Mouse (Mus musculus) embryonic fibroblast, embryonic 13.5 days (primary cell): Measurements from ENCODE around the gene Mesp1. TPM values are rescaled to one million over a fixed set of nuclear protein-coding genes. Genes with fewer than 3 reads are reported as not detected.

ENCODE experiments used
- H3K27ac ChIP-seq: 2 replicates; pipeline ENCODE4 v1.5.1; 2012; ENCODE audit warnings: low read length, control low read depth, inconsistent platforms; ENCODE audit not compliant: insufficient read depth
- H3K4me1 ChIP-seq: 2 replicates; pipeline ENCODE4 v1.6.1; 2011; ENCODE audit warnings: low read length; ENCODE audit not compliant: control insufficient read depth, insufficient read depth
- H3K4me3 ChIP-seq: 2 replicates; pipeline ENCODE4 v1.5.1; 2011; ENCODE audit warnings: mild to moderate bottlenecking, control low read depth, low read length; ENCODE audit not compliant: insufficient read depth
- CTCF ChIP-seq: IDR thresholded peaks from 2 replicates; pipeline ENCODE4 v1.5.1; 2011; ENCODE audit warnings: mild to moderate bottlenecking, control low read depth, low read length, moderate library complexity, borderline replicate concordance; ENCODE audit not compliant: insufficient read depth
- POLR2A ChIP-seq: IDR thresholded peaks from 2 replicates; pipeline ENCODE4 v1.6.1; 2011; ENCODE audit warnings: low read depth, mild to moderate bottlenecking, control low read depth, low read length, moderate library complexity
- polyA plus RNA-seq: library from polyadenylated mRNA; stranded (reverse); fragments of >200 nt; gene quantifications from 2 replicates; pipeline ENCODE4 v1.2.4, GENCODE M21; 2011; ENCODE audit warnings: low read depth; ENCODE audit not compliant: missing spikeins, insufficient read length

Gene Mesp1
- polyA plus RNA-seq, 1 experiment = not detected

DNA sequence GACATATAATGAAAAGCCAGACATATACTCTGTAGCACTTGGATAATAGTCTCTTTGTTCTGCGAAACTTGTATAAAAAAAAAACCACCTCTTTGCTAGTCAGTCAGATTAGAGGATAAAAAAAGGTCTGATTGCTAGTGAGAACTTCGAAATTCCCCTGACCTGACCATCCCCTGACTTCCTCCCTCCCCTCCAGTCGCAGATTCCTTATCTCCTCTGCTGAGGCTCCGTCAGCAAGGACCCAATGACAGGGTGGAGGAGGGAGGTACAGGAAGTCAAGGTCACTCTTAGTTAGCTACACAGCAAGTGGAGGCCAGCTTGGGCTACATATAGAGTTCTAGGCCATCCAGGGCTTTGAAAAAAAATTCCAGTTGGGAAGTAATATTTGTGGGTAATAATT, 25.9 kb upstream of the Mesp1 start:
- no peak for TF ChIP-seq CTCF
- TF ChIP-seq POLR2A = no peak
- Histone ChIP-seq H3K4me3 (no peak overlapping the region), H3K4me1 (no peaks in the 10 kb centered on the region), H3K27ac (no peak overlapping the region)

- Histone ChIP-seq H3K27ac (no peak overlapping the region), H3K4me1 (no peaks in the 10 kb centered on the region), H3K4me3 (no peak overlapping the region)
- TF ChIP-seq CTCF = no peak
- no peak for TF ChIP-seq POLR2A
Observed at GRCm38 (mm10) chr7:79818321-79818720, 24.7 kb upstream of the Mesp1 start.

DNA sequence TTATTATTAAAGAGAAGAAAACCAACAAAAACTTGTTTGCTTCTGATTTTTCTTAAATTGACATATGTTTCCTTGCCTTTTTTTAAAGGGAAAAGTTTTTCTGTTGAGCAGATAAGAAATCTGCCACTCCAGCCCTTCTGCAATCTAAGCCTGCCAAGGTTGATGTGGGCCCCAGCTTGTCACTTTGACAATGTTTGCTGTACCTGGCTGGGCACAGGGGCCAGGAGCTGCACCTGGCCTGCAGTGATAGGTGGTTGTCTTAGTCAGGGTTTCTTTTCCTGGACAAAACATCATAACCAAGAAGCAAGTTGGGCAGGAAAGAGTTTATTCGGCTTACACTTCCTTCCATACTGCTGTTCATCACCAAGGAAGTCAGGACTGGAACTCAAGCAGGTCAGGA, 19.8 kb upstream of the Mesp1 start:
- no peak for TF ChIP-seq CTCF
- TF ChIP-seq POLR2A = no peak
- H3K4me3 ChIP-seq = no peak overlapping the region
- no peaks in the 10 kb centered on the region for H3K4me1 ChIP-seq
- H3K27ac ChIP-seq = no peak overlapping the region

GRCm38 (mm10) chr7:79810611-79811506, 17.3 kb upstream of the Mesp1 start, which contains the start of gene Mesp2:
Gene Mesp2 (plus strand): TSS chr7:79810727.
- Histone ChIP-seq H3K27ac (no peak within 1 kb of the TSS), H3K4me3 (no peak within 1 kb of the TSS; the same call in 1 of the 2 replicates), H3K4me1 (no peaks in the 10 kb centered on the region)
- TF ChIP-seq POLR2A = no peak
- no peak for TF ChIP-seq CTCF

DNA sequence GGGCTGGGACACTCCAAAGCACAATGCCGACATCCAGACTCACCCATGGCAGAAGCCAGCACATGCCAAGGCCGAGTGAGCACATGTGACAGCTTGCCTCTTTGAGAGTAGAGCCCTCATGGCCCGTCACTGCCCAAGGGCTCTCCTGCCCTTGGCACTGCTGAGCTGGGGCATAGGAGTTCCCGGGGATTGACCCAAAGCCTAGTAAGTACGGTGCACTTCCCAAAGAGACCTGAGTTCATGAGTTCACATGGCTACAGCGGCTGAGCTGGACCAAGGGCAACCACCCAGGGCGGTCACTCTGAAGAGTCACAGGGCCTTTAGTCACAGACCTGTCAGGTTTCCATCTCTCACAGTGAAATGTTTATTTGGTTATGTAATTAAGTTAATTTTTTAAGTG, 15.0 kb upstream of the Mesp1 start:
- TF ChIP-seq CTCF (no peak), POLR2A (no peak)
- 0 out of 2 replicates have a peak, but pooled peaks cover 6% of the 10 kb centered on the region for H3K4me1 ChIP-seq

DNA sequence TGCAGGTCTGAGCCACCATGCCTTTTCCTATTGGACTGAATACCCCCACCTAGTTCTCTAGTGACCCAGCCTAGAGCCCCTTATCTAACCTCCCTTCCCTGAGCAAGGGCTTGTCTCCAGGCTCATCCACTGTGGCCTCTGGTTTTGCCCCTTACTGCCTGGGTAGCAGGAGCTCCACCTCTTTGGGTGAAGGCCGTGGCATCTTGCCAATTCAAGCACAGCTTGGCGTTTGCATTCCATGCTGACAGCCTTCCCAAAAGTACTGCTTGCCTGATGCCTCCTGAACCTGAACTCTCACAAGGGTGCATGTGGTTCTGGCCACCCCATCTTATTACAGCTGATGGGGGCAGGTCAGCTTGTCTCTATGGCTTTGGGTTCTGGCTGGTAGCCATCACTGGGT, 10.3 kb upstream of the Mesp1 start:
- no peak for TF ChIP-seq POLR2A
- Histone ChIP-seq H3K27ac (no peak overlapping the region), H3K4me1 (0 out of 2 replicates have a peak, but pooled peaks cover 6% of the 10 kb centered on the region), H3K4me3 (no peak overlapping the region)

More for the DNA sequence above, 15.0 kb upstream of the Mesp1 start:
- no peak overlapping the region for H3K4me3 ChIP-seq
- H3K27ac ChIP-seq = no peak overlapping the region

GRCm38 (mm10) chr7:79802037-79802436, 8.4 kb upstream of the Mesp1 start:
- Histone ChIP-seq H3K27ac (no peak overlapping the region), H3K4me3 (no peak overlapping the region), H3K4me1 (0 out of 2 replicates have a peak, but pooled peaks cover 6% of the 10 kb centered on the region)
- TF ChIP-seq POLR2A = no peak
- TF ChIP-seq CTCF = no peak

DNA sequence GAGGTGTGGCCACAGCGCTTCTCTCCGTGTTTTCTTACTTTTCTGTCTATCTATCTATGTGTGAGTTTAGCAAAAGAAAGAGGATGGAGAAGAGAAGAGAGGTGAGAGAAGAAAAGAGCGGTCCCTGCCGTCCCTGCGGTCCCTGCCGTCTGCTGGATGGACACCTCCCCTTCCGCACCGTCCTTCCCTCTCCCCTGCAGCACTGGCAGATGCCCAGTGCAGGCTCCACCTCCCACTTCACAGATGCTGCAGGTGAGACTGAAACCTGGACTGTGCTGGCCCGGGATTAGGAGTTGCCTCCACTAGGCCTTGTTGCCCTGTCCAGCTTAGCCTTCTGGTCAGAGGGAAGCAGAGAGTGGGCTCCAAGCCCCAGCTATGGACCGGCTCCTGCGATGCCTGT, 7.8 kb upstream of the Mesp1 start:
- TF ChIP-seq POLR2A (no peak), CTCF (no peak)
- 0 out of 2 replicates have a peak, but pooled peaks cover 6% of the 10 kb centered on the region for H3K4me1 ChIP-seq
- H3K27ac ChIP-seq = no peak overlapping the region
- H3K4me3 ChIP-seq = no peak overlapping the region

DNA sequence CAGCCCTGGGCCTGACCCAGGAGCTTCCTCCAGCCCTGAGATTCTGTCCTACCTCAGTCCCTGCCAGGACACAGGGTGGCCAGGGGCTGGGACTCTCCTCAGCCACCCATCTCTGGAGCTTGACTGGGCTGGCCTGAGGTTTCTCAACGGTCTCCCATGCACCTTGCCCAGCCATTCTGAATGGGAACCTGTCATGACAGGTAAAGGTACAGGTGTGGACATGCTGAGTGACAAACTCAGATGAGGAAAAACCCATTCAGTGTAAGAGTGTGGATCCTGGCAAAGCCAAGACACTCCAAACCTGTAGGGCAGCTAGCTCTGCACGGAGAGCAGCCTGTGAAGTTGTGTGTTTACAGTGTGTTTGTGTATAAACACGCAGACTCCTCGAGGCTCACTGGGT, 6.7 kb upstream of the Mesp1 start:
- 0 out of 2 replicates have a peak, but pooled peaks cover 6% of the 10 kb centered on the region for H3K4me1 ChIP-seq
- H3K4me3 ChIP-seq = no peak overlapping the region
- no peak overlapping the region for H3K27ac ChIP-seq
- TF ChIP-seq POLR2A (no peak), CTCF (no peak)

DNA sequence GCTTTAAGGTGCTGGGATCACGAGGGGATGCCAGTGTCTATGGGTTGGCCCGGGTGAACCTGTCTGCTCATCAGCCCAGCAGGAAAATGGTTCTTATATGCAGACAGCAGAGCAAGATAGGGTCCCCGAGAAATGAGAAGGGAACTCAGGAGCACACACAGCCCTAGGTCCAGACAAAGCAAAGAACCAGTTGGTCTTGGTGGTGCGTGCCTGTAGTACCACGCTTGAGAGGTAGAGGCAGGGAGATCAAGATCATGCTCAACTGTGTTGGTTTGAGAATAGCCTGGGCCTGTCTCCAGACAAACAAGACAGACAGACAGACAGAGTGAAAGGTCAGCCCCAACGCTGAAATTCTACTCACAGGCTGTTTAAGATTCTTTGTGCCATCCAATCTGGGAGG, 5.9 kb upstream of the Mesp1 start:
- Histone ChIP-seq H3K4me1 (0 out of 2 replicates have a peak, but pooled peaks cover 6% of the 10 kb centered on the region), H3K27ac (no peak overlapping the region)

More for the DNA sequence above, 5.9 kb upstream of the Mesp1 start:
- H3K4me3 ChIP-seq = no peak overlapping the region
- TF ChIP-seq POLR2A (no peak), CTCF (no peak)
